Mouse (Mus musculus) left cerebral cortex, adult 2 months (tissue): ENCODE data around the gene Tnrc6b. TPM values are rescaled to one million over a fixed set of nuclear protein-coding genes. Genes with fewer than 3 reads are reported as not detected.

Experiments used
- DNase-seq, 2 experiments: peaks; one replicate each; pipeline ENCODE4 v3.0.0; 2021 to 2022; ENCODE audit warnings: low spot score in 2 of 2, mixed read lengths in 1 of 2; ENCODE audit errors: extremely low spot score in 1 of 2
- H3K27ac ChIP-seq: fragments of 200-600 bp; 2 replicates; pipeline ENCODE4 v1.8.1; 2022
- H3K4me3 ChIP-seq: fragments of 200-600 bp; 2 replicates; pipeline ENCODE4 v1.8.1; 2022
- CTCF ChIP-seq: fragments of 200-600 bp; IDR thresholded peaks from 2 replicates; pipeline ENCODE4 v1.8.1; 2022; ENCODE audit warnings: antibody characterized with exemption, mild to moderate bottlenecking, moderate library complexity
- intact Hi-C: fragments of 180-260 bp; cut with DNase I; formaldehyde crosslinking; loops from one replicate; pipeline ENCODE4 v1.15.1; 2025
- microRNA-seq, 2 experiments: library from miRNA; unstranded; fragments of <30 nt; microRNA quantifications; one replicate each; pipeline ENCODE4 v1.2.0; 2021
- total RNA-seq, 2 experiments: library from RNA; stranded (reverse); gene quantifications; 2 replicates each; pipeline ENCODE4 v1.2.3; 2021

Gene Tnrc6b
- total RNA-seq, 2 experiments from 2014 or later: 118 to 120 TPM

DNA sequence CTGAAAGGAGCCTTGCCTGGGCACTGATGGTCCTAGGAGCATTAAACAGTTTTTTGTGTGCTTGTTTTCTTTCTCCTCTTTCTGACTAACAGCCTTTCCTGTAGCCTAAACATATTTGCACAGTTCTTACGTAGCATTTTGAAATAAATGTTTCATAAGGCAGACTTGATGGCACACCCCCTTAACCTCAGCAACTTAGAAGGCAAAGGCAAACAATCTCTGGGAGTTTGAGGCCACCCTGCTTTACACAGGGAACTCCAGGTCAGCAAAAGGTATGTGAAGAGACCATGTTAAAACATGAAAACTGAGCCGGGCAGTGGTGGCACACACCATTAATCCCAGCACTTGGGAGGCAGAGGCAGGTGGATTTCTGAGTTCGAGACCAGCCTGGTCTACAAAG lies 264.6 kb downstream of the Tnrc6b start:
- intact Hi-C loops: no loop called here
- no peak overlapping the region for H3K4me3 ChIP-seq

DNA sequence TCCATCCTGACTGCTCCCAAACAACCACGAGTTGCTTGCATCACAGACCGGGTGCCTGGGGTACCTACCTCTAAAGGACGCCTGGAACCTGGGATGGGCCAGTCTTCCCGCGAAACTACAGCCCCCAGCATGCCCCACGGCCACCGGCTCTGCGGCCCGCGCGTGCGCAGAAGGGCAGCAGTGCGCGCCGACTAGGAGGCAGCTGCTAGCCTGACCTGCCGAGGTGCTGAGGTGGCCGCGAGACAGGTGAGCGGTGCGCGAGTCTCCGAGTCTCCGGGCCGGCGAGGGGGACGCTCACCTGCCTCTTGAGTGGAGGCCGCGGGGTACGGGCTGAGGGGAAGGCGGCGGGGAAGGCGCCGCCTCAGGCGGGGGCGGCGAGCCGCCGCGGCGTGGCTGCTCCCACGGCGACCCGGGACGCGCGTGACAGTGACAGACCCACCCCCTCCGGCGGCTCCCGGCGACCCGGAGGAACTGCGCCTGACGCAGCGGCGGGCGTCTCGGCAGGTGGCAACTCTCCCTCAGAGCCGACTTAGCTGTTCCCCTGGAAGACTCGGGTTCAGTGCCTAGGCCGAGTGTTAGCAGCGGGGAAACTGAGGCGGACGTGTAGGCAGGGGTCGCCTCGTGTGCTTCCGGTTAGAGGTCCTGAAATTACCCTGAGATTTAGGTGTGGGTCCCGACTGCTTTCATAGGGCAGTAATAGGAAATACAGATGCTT lies 266.7 kb downstream of the Tnrc6b start, which contains the start of gene Sgsm3:
Sgsm3 (plus strand) TSS at position 146 of the 715 bp plus-strand sequence.
- intact Hi-C loops: no loop called here
- peak within 1 kb of the TSS; percentile 96 for H3K27ac ChIP-seq
- peak; percentile 88 to 90 for DNase-seq
- H3K4me3 ChIP-seq: peak within 1 kb of the TSS; percentile 96
- TF ChIP-seq CTCF: no peak

More for the DNA sequence above, 264.6 kb downstream of the Tnrc6b start:
- TF ChIP-seq CTCF: no peak
- no peak for DNase-seq
- no peak overlapping the region for H3K27ac ChIP-seq

DNA sequence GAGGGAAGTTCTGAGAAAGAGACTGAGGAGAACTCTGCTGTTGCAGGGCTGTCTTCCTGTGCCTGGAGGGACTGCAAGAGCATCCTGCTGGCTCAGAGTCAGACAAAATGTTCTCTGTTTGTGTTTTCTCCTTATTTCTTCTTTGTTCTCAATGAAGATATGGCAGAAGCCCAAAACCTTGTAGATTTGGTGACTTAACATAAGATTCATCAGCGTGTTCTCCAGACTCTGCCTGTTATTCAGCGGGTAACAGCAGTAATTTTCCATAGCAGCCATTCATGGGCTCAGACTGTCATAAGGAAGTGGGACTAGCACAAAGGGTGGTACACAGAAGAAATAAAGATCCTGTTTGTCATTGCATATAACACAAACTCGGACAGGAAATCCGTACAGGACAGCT lies 268.5 kb downstream of the Tnrc6b start:
- intact Hi-C loops: no loop called here
- Histone ChIP-seq H3K27ac (no peak overlapping the region), H3K4me3 (no peak overlapping the region)
- TF ChIP-seq CTCF: no peak
- no peak for DNase-seq

- no peak overlapping the region for H3K27ac ChIP-seq
- no peak overlapping the region for H3K4me3 ChIP-seq
- DNase-seq: no peak
- intact Hi-C loops: no loop called here
- TF ChIP-seq CTCF: no peak
Observed at GRCm38 (mm10) chr15:80981176-80981575, 270.1 kb downstream of the Tnrc6b start.

DNA sequence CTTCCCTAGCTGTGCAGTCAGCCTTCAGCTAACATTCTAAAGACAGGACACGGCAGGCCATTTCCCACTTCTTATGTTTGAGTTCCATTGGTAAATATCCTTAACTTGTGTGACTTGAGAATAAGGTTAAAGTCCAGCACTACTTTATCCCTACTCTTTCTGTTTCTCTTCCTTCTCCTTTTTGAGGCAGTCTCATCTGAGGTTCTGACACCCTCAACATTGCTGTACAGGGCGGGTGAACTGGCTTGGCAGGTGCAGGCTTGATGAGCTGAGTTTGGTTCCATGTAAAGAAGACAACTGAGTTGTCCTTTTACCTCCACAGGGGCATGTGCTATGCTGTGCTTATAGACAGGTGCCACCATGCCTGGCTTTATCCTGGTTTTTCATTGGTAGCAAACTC lies 272.2 kb downstream of the Tnrc6b start:
- DNase-seq: no peak
- no peak for TF ChIP-seq CTCF
- H3K4me3 ChIP-seq: no peak overlapping the region
- intact Hi-C loops: no loop called here
- no peak overlapping the region for H3K27ac ChIP-seq

- Histone ChIP-seq H3K27ac (no peak overlapping the region), H3K4me3 (no peak overlapping the region)
- intact Hi-C loops: no loop called here
- DNase-seq: no peak
- no peak for TF ChIP-seq CTCF
Observed at GRCm38 (mm10) chr15:80988331-80988730, 277.2 kb downstream of the Tnrc6b start.

DNA sequence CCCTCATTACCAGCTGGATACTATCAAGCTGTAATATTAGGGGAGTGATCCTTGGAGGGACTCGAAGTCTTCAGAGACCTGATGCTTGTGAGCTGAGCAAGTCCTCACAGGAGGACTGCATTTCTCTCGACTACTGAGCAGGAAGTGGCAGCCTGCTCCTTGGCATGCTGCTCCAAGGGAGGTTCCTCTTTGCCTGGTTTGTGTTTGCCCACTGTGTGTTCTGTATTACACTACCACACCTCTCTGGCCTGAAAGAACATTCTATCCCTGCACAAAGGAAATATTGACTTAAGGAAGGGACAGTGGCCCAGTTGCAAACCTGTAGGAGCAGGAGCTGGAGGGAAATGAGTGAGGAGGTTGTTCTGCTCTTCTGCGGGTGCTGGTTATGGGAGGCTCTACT lies 278.6 kb downstream of the Tnrc6b start:
- no peak for TF ChIP-seq CTCF
- no peak overlapping the region for H3K27ac ChIP-seq
- no peak for DNase-seq
- H3K4me3 ChIP-seq: no peak overlapping the region
- intact Hi-C loops: no loop called here

Small RNAs within 50 kb of the gene (microRNA-seq; reads per million reads assigned to microRNA genes)
- gene Mir5113: 17.3 to 17.9 reads per million in 2 experiments

Other genes with a start within 250 kb of the Tnrc6b start
- gene Enthd1, start 146.2 kb upstream of the Tnrc6b start, total RNA-seq: not detected
- under 1 TPM; 0.44 to 0.66 TPM for gene Grap2, start 138.7 kb upstream of the Tnrc6b start, total RNA-seq
- gene Fam83f, start 39.5 kb upstream of the Tnrc6b start, total RNA-seq: under 1 TPM; 0.26 to 0.54 TPM
- gene Adsl, start 237.2 kb downstream of the Tnrc6b start, total RNA-seq: 10 to 100 TPM; 26.3 to 27.8 TPM